Mouse (Mus musculus) WW6 (cell line): ENCODE measurements around the gene Izumo4.

Experiments
- DNase-seq: peaks from one replicate; pipeline ENCODE4 v3.0.0-alpha.2; 2013; ENCODE audit warnings: low read depth, low spot score

Izumo4 gene

DNA sequence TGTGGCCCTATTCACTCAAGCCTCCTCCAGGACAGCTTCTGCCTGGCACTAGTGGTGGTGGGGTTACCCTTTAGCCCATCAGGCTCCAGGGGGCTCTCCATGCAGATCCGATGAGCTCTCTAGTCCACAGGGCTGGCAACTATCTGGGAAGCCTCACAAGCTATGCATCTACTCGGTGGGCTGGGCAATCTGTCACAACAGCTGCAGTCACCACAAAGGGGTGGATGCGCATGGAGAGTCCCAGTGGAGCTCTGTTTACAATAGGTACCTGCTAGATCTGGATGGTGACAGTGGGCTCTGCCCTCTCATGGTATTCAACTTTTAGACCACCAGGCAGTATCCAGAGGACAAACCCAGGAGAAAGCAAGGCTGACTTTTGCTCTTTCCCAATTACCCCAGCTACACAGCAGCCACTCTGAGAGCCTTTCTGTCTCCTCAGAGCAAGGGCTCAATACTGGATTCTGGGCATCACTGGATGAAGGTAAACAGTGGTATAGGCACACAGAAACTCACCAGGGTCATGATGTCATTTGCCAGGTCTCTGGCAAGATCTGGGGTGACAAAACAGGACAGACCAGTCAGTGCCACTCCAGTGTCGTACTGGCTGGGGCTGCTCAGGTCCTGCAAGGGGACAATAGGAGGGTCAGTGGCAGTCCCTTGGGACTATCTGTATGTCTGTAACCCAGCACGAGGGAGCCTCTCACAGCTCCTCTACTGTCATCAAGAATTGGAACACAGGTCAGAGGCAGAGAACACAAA lies 25.6 kb downstream of the Izumo4 start:
- DNase-seq, result no peak

DNA sequence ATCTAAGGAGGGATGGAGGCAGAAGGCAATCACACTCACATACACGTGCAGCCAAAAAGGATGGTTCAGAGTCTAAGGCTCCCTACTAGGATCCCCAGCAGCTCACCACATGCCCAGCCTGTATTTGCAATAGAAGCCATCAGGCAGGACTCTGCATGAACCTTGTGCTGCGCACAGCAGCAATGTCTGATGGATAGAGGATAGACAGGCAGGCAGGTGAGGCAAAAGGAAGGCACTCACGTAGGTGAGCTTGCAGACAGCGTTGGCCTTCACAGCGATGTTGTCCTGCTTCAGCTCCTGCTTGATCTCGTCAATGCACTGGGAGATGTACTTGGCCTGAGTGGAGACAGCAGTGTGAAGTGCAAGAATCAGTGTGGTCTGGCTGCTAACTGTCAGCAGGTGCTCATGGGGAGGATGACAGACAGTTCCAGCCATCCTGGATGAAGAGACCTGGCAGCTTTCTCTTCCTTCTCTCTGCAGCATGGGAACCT lies 30.7 kb downstream of the Izumo4 start:
- no peak for DNase-seq

DNA sequence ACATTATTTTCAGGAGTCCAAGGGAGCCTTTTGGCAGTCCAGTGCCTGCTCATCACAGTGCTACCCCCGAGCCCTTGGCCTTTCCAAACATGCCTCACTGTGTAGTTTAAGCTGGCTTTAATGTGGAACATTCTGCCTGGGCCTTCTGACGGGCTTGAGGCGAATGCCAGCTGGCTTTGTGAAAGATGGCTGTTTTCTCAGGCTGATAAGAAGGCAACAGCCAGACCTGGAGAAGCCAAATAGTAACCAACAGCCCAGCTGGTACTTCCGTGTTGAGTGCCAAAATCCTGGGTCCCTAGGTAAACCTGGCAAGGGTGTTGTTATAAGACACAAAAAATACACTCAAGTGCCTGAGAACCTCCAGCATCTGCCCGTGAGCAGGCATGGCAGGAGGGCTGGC lies 34.7 kb downstream of the Izumo4 start:
- DNase-seq, result no peak

DNA sequence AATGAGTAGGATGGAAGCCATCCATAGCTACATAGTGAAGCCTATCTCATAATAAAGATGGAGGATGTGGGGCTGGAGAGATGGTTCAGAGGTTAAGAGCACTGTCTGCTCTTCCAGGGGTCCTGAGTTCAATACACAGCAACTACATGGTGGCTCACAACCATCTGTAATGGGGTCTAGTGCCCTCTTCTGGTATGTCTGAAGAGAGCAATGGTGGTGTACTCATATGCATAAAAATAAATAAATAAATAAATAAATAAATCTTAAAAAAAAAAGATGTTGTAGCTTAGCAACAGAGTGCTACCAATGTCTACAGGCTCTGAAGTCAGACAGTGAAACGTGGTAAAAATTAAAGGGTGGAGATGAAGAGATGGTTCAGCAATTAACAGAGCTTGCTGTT lies 36.7 kb downstream of the Izumo4 start:
- DNase-seq, result no peak

DNA sequence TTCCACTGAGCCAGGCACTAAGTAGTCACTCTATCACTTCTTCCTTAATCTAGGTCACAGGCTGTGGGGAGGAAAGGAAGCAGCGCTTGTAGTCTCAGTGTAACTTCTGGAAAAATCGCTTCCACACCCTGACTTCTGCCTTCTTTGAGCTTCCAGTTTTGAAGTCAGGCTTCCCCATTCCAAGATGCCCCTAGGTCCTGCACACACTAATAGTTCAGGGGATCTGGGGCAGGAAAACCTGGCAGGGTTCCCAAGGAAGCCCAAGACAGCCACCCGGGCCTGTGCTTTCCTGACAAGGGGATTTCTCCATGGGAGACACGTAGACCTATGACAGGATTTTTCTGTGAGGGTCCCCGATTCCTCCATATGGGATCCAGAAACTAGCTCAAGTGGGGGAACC lies 39.2 kb downstream of the Izumo4 start:
- DNase-seq, result no peak

DNA sequence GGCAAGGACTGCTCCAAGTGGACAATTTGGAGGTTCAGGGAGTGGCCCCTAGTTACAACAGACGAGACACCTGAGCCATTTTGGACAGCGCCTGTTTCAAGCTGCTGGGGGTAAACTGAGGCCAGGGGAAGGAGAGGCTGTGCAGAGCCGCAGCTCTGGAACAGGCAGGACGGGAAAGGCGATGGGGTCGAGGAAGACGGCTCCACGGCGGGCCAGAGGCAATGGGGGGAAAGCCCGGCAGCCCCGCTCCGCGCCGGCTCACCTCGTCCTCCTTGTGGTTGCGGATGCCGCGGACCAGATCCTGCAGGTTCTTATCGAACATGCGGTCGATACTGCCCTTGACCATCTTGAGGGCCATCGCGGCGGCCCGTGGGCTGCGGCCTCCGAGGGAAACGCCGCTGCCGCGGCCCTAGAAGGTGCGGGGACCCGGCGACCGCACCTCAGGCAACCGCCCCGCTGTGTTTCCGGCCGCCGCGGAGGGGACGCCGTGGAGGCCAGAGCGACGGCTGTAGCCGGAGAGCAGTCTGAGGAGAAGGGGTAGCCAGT lies 39.7 kb downstream of the Izumo4 start:
- DNase-seq, result no peak

DNA sequence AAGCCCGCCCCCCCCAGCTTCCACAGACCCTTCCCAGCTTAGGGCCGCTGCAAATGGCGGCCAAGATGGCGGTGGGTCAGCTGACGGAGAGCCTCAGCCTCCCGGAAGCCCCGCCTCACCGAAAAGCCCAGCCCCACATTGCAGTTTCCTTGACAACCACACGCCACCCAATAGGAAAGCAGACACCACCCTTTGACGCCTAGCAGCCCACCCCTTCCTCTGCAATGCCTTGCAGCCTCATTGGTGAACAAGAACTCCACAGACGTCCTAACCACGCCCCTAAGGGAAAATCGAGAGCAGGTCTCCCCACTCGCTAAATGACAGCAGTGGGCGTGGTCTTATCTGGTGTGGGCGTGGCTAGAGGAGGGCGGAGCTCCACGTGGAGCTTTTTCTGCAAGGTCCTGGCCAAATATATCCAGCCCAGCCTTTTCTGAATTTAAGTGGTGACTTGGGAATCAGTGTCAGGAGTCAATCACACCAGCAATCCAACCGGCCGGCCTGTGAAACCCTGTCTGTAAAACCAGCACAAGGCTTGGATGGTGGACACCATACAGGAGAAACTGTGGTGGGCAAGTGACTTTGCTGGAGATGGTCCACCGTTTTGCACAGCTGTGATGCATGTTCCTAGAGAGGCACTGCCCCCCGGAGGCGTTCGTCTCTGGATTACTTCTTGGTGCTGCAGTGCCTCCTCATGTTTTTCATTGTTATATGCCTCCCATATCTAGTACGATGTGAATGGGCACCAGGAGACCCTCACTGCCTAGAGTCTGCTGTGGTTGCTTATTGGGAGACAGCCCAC lies 40.4 kb downstream of the Izumo4 start, which contains the start of gene Ap3d1:
Ap3d1 (minus strand) TSS at position 85 of the 799 bp plus-strand sequence.
- DNase-seq, result peak; percentile 99

DNA sequence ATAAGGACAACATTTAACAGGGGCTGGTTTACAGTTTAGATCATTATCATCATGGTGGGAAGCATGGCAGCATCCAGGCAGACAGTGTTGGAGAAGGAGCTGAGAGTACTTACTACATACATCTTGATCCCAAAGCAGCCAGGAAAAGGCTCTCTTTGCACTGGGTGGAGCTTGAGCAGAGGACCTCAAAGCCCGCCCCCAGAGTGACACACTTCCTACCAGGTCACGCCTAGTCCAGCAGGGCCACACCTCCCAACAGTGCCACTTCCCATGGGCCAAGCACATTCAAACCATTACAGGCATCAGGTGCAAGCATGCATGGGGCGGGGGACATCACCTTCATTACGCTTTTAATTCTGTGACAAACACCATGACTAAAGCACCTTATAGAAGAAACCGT lies 42.3 kb downstream of the Izumo4 start:
- DNase-seq, result no peak

DNA sequence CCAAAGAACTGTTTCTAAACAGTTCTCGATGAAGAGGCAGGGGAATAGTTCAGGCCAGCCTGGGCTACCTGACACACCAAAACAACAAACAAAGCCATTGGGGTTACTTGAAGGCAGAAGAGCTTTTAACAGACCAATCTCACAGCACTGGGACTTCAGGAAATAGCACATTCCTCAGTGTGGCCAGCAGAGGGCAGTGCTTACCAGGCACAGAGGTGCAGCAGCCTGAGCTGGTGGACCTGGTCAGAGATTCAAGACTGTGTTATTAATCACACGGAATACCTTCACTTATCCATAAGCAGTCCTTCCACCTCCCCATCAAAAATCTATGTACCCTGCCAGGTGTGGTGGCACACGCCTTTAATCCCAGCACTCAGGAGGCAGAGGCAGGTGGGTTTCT lies 45.4 kb downstream of the Izumo4 start:
- DNase-seq, result no peak

DNA sequence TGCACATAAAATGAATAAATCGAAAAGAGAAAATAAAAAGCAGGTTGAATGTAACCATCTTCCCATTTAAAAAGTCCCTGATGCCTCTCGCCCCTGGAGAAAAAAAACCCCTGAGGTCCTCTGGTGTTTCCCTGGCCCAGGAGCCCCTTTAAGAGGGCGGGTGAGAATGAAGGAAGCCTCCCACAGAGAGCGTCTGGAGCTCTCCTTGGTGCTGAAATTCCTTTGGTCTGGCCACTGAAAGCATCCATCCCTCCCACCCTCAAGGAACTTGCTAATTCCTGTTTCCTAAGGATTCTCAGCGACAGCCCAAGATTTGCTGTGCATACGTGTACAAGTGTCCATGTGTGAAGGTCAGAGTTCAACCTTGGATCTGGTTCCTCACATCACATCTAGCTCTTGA lies 46.6 kb downstream of the Izumo4 start:
- DNase-seq, result no peak

DNA sequence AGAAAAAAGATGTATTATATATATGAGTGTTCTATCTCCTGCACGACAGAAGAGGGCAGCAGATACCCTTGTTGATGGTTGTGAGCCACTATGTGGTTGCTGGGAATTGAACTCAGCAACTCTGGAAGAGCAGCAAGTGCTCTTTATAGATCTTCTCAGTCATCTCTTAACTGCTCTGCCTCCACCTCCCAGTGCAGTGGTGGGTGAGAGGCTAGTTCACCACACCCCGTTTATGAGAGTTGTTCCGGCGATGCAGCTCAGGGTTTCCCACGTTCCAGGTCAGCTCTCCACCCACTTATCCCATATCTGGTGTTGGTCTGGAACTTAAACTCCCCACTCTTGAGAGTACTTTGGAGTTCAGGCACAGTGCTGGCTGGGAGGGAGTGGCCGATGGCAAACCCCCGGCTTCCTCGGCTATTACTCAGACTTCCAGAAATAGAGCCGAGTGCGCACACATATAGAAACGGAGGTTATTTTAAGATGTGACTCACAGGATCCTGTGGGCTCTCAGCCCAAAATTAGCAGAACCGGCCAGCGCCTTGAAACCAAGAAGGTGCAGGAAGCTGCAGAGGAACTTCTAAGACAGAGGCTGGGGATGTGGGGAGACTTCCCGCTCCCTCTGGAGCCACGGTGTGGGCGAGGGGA lies 49.3 kb downstream of the Izumo4 start:
- no peak for DNase-seq

DNA sequence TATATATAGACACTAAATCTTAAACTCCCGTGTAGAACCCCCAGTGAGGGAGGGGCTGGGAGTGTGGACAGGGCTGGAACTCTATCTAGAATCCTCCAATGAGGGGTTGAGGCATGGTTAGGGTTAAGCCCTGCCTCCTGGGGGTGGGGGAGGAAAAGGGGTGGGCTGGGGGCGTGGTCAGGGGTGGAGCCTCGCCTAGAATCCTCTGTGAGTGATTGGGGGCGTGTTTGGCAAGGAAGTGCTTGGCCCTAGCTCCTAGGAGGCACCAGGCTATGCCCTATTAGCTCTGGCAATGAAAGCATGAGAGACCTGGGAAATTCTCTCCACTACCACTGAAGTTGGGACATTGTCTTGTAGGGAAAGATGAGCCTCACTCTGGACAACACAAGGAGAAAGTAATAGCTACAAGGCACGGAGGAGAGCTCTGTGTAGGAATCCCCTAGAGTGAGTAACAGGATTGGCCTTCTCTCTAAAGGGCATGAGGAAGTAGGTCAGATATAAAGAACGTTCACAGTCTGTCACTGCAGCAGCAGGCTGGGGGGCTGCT lies 50.2 kb downstream of the Izumo4 start:
- no peak for DNase-seq

DNA sequence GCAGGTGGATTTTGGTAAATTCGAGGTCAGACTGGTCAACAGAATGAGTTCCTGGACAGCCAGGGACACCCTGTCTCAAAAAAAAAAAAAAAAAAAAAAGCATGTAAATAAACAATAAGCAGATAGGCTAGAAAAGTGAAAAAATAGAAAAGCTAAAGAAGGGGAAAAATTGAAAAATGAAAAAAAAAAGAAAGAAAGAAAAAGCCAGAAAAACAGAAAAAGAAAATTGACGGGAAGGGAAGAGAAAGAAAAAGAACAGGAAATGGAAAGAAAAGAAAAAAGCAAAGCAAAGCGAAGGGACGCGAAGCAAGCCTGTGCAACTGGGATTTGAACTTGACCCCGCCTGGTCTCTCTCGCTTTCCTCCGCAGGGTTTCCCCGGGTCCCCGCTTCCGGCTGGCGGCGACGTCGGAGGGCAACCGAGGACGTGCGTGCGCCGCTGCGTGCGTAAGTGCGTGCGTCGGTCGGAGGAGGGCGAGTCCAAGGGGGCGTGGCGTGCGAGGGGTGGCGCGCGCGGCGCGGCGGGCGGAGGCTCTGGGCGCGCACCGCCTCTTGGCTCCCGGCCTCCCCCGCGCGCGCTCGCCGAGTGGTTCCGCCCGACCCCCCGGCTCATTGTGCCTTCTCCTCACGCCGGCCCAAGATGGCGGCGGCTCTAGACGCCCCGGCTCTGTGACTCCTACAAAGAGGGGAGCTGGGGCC lies 52.8 kb downstream of the Izumo4 start, which contains the start of gene Dot1l:
Dot1l (plus strand) TSS at position 613 of the 697 bp plus-strand sequence.
- peak; percentile 94 for DNase-seq
